Mouse (Mus musculus): ENCODE measurements around the gene Glud1.

GRCm38 (mm10) chr14:34345771-34346566, 35.4 kb downstream of the Glud1 start:
- TF ChIP-seq CTCF (IDR thresholded peaks at IDR 0.05), result peak; percentile 68
- no peak for TF ChIP-seq EP300 (IDR thresholded peaks at IDR 0.05)
